Mouse (Mus musculus) stomach, postnatal 0 days (tissue): Measurements from ENCODE around the gene Rlf.

ENCODE experiments used
- CTCF ChIP-seq: IDR thresholded peaks from 2 replicates; pipeline ENCODE4 v1.5.1; 2016; ENCODE audit warnings: antibody characterized with exemption, low read depth, mild to moderate bottlenecking, moderate library complexity
- EP300 ChIP-seq: optimal IDR thresholded peaks from 2 replicates; pipeline ENCODE3; 2016; ENCODE audit warnings: antibody characterized with exemption

DNA sequence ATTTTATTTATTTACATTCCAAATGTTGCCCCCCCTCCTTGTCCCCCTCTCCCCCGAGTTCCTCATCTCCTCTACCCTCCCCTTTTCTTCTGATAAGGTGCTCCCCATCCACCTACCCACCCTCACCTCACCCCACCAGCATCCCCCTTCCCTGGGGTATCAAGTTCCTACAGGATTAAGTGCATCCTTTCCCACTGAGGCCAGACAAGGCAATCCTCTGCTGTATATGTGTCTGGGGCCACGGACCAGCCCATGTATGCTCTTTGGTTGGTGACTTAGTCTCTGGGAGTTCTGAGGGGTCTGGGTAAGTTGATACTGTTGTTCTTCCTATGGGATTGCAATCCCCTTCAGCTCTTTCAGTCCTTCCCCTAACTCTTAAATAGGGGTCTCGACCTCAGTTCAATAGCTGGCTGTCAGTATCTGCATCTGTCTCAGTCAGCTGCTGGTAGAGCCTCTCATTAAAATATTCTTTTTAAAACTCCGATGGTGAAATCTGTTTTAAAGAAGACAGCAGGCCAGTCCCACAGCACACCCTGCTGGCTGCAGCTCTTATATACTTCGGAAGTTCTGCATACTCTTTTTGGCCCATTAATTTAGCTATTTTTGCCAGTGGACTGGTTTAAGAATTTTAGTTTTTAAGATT is 17.0 kb upstream of the Rlf start:
- peak; percentile 77 for TF ChIP-seq CTCF
- no peak for TF ChIP-seq EP300
